8 mouse cellular contexts compared by ENCODE assay signal in the genomic region with DNA sequence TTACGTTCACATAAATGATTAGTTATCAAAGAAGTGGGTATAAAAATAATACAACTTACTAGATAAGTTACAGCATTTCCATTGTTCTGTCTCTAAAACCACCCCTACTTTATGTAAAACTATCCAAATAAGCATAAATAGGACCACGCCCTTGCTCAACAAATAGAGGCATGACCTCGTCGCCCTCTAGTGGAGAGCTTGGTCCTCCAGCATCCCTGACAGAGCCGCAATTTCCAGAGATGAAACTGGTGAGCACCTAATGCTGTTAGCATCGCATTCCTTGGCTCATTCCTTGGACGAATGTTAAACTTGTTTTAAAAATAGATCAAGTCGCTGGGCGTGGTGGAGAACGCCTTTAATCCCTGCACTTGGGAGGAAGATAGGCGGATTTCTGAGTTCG. TPM values are rescaled to one million over a fixed set of nuclear protein-coding genes. Genes with fewer than 3 reads are reported as not detected.
DNase-seq lines count a peak whose midpoint lies in the region; TF ChIP-seq lines count a peak whose summit lies in the region.
"Had no signal": no experiment of that assay in that cellular context is flagged by ENCODE, and none has a peak within 500 bp of the region (broad histone marks: within the 10 kb centered on the region; RNA-seq: fewer than 3 reads in every experiment).

No protein-coding gene starts in this region.

- no peaks in the 10 kb centered on the region for H3K27me3 ChIP-seq in liver, adult 2 months (ENCODE audit: control insufficient read depth, insufficient read depth, low read length)
- H3K27me3 ChIP-seq: hindbrain, embryonic 15.5 days had no signal

- WGBS in liver, adult 2 months, result 48% methylated on average over 12 of the region's 12 CpGs

- no peaks in the 10 kb centered on the region for H3K36me3 ChIP-seq in ES-E14 (ENCODE audit: control insufficient read depth, insufficient read depth, low read length, poor library complexity, severe bottlenecking)
- no peaks in the 10 kb centered on the region for H3K36me3 ChIP-seq in liver, adult 2 months (ENCODE audit: control insufficient read depth, insufficient read depth, low read length)
- H3K36me3 ChIP-seq: hindbrain, embryonic 15.5 days had no signal

- DNase-seq in left cerebral cortex, adult 18-20 months (ENCODE audit: low spot score in 2 of 2), result peak; percentile 25 to 54
- DNase-seq in left cerebral cortex, postnatal 36 days (ENCODE audit: low spot score in 2 of 2), result no peak
- DNase-seq in ES-E14 (ENCODE audit: low read depth, low spot score), result peak; percentile 63
- DNase-seq in adrenal gland, postnatal 25 days, result peak; percentile 24
- DNase-seq in forelimb bud, embryonic 11.5 days (ENCODE audit: low read depth, low spot score), result peak; percentile 59
- peak; percentile 15 for DNase-seq in liver, adult 2 months (ENCODE audit: extremely low read depth, low read depth, low spot score)
- DNase-seq in retina, postnatal 1 day, result peak; percentile 63

- intact Hi-C loops in left cerebral cortex, postnatal 36 days (cut with DNase I), result no loop called here

- in situ Hi-C loops in ES-E14 (cut with MboI; ENCODE audit: low sequenced_read_pairs in 2 of 2, unreplicated experiment in 2 of 2), result no loop called here

- TF ChIP-seq POLR2A in liver, adult 2 months (IDR thresholded peaks at IDR 0.05; ENCODE audit: extremely low read depth, insufficient read depth, low read length), result no peak

- no peak overlapping the region for H3K27ac ChIP-seq in ES-E14 (ENCODE audit: insufficient read depth, low read depth, low read length, poor library complexity, severe bottlenecking)
- H3K27ac ChIP-seq in liver, adult 2 months (replicated peaks; ENCODE audit: insufficient read depth, low read depth, low read length), result no peak overlapping the region
- H3K27ac ChIP-seq: hindbrain, embryonic 15.5 days had no signal

- H3K79me2 ChIP-seq in liver, adult 2 months (ENCODE audit: control insufficient read depth, insufficient read depth, low read length), result no peaks in the 10 kb centered on the region

- H3K9me3 ChIP-seq in ES-E14 (ENCODE audit: control insufficient read depth, insufficient read depth, low read depth, low read length), result no peaks in the 10 kb centered on the region
- H3K9me3 ChIP-seq: hindbrain, embryonic 15.5 days had no signal

- H3K4me1 ChIP-seq in ES-E14 (ENCODE audit: control insufficient read depth in 2 of 2, insufficient read depth in 2 of 2, low read length in 2 of 2, poor library complexity in 1 of 2), result peaks cover 2 to 3% of the 10 kb centered on the region in 2 experiments; a peak in 2 of 4 replicates
- H3K4me1 ChIP-seq in liver, adult 2 months (ENCODE audit: control insufficient read depth, insufficient read depth, low read length), result no peaks in the 10 kb centered on the region
- H3K4me1 ChIP-seq: hindbrain, embryonic 15.5 days had no signal

- no peak overlapping the region for H3K4me3 ChIP-seq in ES-E14 (ENCODE audit: insufficient read depth in 1 of 2, low read depth in 1 of 2, low read length in 2 of 2, poor library complexity in 1 of 2, severe bottlenecking in 1 of 2)
- no peak overlapping the region for H3K4me3 ChIP-seq in liver, adult 2 months (ENCODE audit: insufficient read depth, low read depth, low read length)
- H3K4me3 ChIP-seq: hindbrain, embryonic 15.5 days had no signal

- TF ChIP-seq CTCF in liver, adult 2 months (IDR thresholded peaks at IDR 0.05; ENCODE audit: low read depth, low read length), result peak; percentile 70

- H3K9ac ChIP-seq in ES-E14 (ENCODE audit: insufficient read depth, low read depth, low read length, poor library complexity, severe bottlenecking), result no peak overlapping the region
- no peak overlapping the region for H3K9ac ChIP-seq in liver, adult 2 months (ENCODE audit: low read depth, low read length)
- H3K9ac ChIP-seq: hindbrain, embryonic 15.5 days had no signal

TF ChIP-seq in ES-E14, 5 proteins besides CTCF, POLR2A, EP300 and RAD21:
- TF ChIP-seq MAFK (IDR thresholded peaks at IDR 0.05; ENCODE audit: insufficient read depth, low read depth, low read length) (no peak), ZC3H11A (IDR thresholded peaks at IDR 0.05; ENCODE audit: borderline replicate concordance, low read depth, low read length) (0 out of 2 replicates have a peak, but pooled peaks have one; percentile 5)

RNA-seq across cellular contexts. Expression of a gene that starts 9.7 kb away (rescaled TPM):
- 1 to 10 TPM; 4.1 to 5.2 TPM for total RNA-seq in left cerebral cortex, adult 18-20 months (2021)
- total RNA-seq in left cerebral cortex, postnatal 36 days (2021), result 1 to 10 TPM; 3.3 to 4.1 TPM
- 5.7 and 7.1 TPM in 2 replicates for total RNA-seq in ES-E14 (2012; rRNA removed)
- total RNA-seq in adrenal gland, postnatal 25 days (2021), result 6.9 and 8.1 TPM in 2 replicates
- total RNA-seq in liver, adult 2 months (2014; rRNA removed), result 0.94 and 1.1 TPM in 2 replicates
- polyA plus RNA-seq in liver, adult 2 months (2012; rRNA removed), result 0.09 and 0.14 TPM in 2 replicates

RNA-seq across cellular contexts. Expression of a gene that starts 9.8 kb away (rescaled TPM):
- 10 to 100 TPM; 10.2 to 10.7 TPM for total RNA-seq in left cerebral cortex, adult 18-20 months (2021)
- 1 to 10 TPM; 9.3 TPM for total RNA-seq in left cerebral cortex, postnatal 36 days (2021)
- total RNA-seq in ES-E14 (2012; rRNA removed), result 0.16 and 0.22 TPM in 2 replicates
- 2.7 and 3.7 TPM in 2 replicates for total RNA-seq in adrenal gland, postnatal 25 days (2021)
- 0.18 and 0.74 TPM in 2 replicates for total RNA-seq in liver, adult 2 months (2014; rRNA removed)
- polyA plus RNA-seq in liver, adult 2 months (2012; rRNA removed), result not detected in 2 replicates

RNA-seq across cellular contexts. Expression of a gene that starts 45.5 kb away (rescaled TPM):
- 1 to 10 TPM; 4.6 to 5.6 TPM for total RNA-seq in left cerebral cortex, adult 18-20 months (2021)
- total RNA-seq in left cerebral cortex, postnatal 36 days (2021), result 1 to 10 TPM; 3.6 to 4.2 TPM
- 0.26 and 0.45 TPM in 2 replicates for total RNA-seq in ES-E14 (2012; rRNA removed)
- 1.4 and 2.5 TPM in 2 replicates for total RNA-seq in adrenal gland, postnatal 25 days (2021)
- 0.46 and 0.67 TPM in 2 replicates for total RNA-seq in liver, adult 2 months (2014; rRNA removed)
- 0.07 and 0.11 TPM in 2 replicates for polyA plus RNA-seq in liver, adult 2 months (2012; rRNA removed)

Comparison
In these comparisons a context has a peak if more than half of its experiments do, and no peak if none do; other contexts are left out.
1. DNase-seq: peak in left cerebral cortex, adult 18-20 months (2 of 2), ES-E14 (single experiment), adrenal gland, postnatal 25 days (single experiment), forelimb bud, embryonic 11.5 days (single experiment), liver, adult 2 months (single experiment) and retina, postnatal 1 day (single experiment); none in left cerebral cortex, postnatal 36 days (0 of 2).